Mouse (Mus musculus) c-Kit-negative CD71-positive TER-119-positive erythroid progenitor cells, embryonic 14.5 days (primary cell): ENCODE results near the gene Tnip3.

ENCODE experiments used
- DNase-seq: peaks from one replicate; pipeline ENCODE4 v3.0.0-alpha.2; 2013; ENCODE audit warnings: low read depth, low spot score

Tnip3 gene

GRCm38 (mm10) chr6:65584870-65585332 lies 59.8 kb downstream of the Tnip3 start:
- no peak for DNase-seq

GRCm38 (mm10) chr6:65585333-65586053 lies 60.4 kb downstream of the Tnip3 start:
- DNase-seq = no peak

GRCm38 (mm10) chr6:65588847-65589246 lies 63.7 kb downstream of the Tnip3 start:
- no peak for DNase-seq

GRCm38 (mm10) chr6:65590018-65590417 lies 64.9 kb downstream of the Tnip3 start:
- DNase-seq = no peak

GRCm38 (mm10) chr6:65594171-65594570 lies 69.1 kb downstream of the Tnip3 start:
- no peak for DNase-seq

- DNase-seq = no peak
These were observed 70.3 kb downstream of the Tnip3 start for GRCm38 (mm10) chr6:65595371-65595770.

- no peak for DNase-seq
These were observed 72.1 kb downstream of the Tnip3 start for GRCm38 (mm10) chr6:65597056-65597818.

- DNase-seq = no peak
These were observed 73.4 kb downstream of the Tnip3 start for GRCm38 (mm10) chr6:65598522-65598921.

GRCm38 (mm10) chr6:65599865-65600739 lies 75.0 kb downstream of the Tnip3 start:
- DNase-seq = no peak

GRCm38 (mm10) chr6:65600887-65601286 lies 75.8 kb downstream of the Tnip3 start:
- no peak for DNase-seq

- DNase-seq = no peak
These were observed 80.7 kb downstream of the Tnip3 start for GRCm38 (mm10) chr6:65605778-65606177.

GRCm38 (mm10) chr6:65606946-65607345 lies 81.8 kb downstream of the Tnip3 start:
- no peak for DNase-seq

- no peak for DNase-seq
These were observed 86.7 kb downstream of the Tnip3 start for GRCm38 (mm10) chr6:65611834-65612233.

- DNase-seq = no peak
These were observed 88.9 kb downstream of the Tnip3 start for GRCm38 (mm10) chr6:65613924-65614585.

- no peak for DNase-seq
These were observed 90.5 kb downstream of the Tnip3 start for GRCm38 (mm10) chr6:65615641-65616040.

GRCm38 (mm10) chr6:65621260-65621659 lies 96.1 kb downstream of the Tnip3 start:
- DNase-seq = no peak

- DNase-seq = no peak
These were observed 98.1 kb downstream of the Tnip3 start for GRCm38 (mm10) chr6:65623016-65623715.

GRCm38 (mm10) chr6:65630578-65630977 lies 105.5 kb downstream of the Tnip3 start:
- DNase-seq = no peak

- no peak for DNase-seq
These were observed 107.1 kb downstream of the Tnip3 start for GRCm38 (mm10) chr6:65632184-65632583.

GRCm38 (mm10) chr6:65642431-65642830 lies 117.3 kb downstream of the Tnip3 start:
- DNase-seq = no peak

GRCm38 (mm10) chr6:65644110-65644509 lies 119.0 kb downstream of the Tnip3 start:
- no peak for DNase-seq
